Mouse (Mus musculus) liver, postnatal 0 days (tissue): Measurements from ENCODE around the gene Ccdc171. TPM values are rescaled to one million over a fixed set of nuclear protein-coding genes. Genes with fewer than 3 reads are reported as not detected.
A peak's percentile ranks its signal among the peaks of the same experiment; 100 is the strongest.

ENCODE experiments used
- ATAC-seq: fragments of 200-750 bp; cut with Nextera tagmentation; 2 replicates; pipeline ENCODE4 v1.8.0; 2017; ENCODE audit warnings: mild to moderate bottlenecking, moderate library complexity
- DNase-seq: peaks from one replicate; pipeline ENCODE4 v3.0.0-alpha.2; 2016
- H3K27ac ChIP-seq: fragments of 300-500 bp; sonication (generic); 2 replicates; pipeline ENCODE4 v1.5.1; 2014; ENCODE audit warnings: antibody characterized with exemption, moderate library complexity, mild to moderate bottlenecking, low read depth
- H3K27me3 ChIP-seq: fragments of 300-500 bp; sonication (generic); 2 replicates; pipeline ENCODE4 v1.6.1; 2014; ENCODE audit warnings: low read length, control low read depth, mixed read lengths; ENCODE audit not compliant: insufficient read depth
- H3K36me3 ChIP-seq: fragments of 300-500 bp; sonication (generic); replicated peaks from 2 replicates; pipeline ENCODE4 v1.6.1; 2014; ENCODE audit warnings: mild to moderate bottlenecking, control low read depth, low read length, moderate library complexity, mixed read lengths; ENCODE audit not compliant: insufficient read depth
- H3K4me1 ChIP-seq: fragments of 300-500 bp; sonication (generic); 2 replicates; pipeline ENCODE4 v1.6.1; 2014; ENCODE audit warnings: antibody characterized with exemption, mild to moderate bottlenecking, control low read depth; ENCODE audit not compliant: insufficient read depth
- H3K4me2 ChIP-seq: fragments of 300-500 bp; sonication (generic); 2 replicates; pipeline ENCODE4 v1.6.1; 2014; ENCODE audit warnings: low read depth, mild to moderate bottlenecking, low read length, moderate library complexity, mixed read lengths
- H3K4me3 ChIP-seq: fragments of 300-500 bp; sonication (generic); 2 replicates; pipeline ENCODE4 v1.5.1; 2014; ENCODE audit warnings: low read depth, low read length
- H3K9ac ChIP-seq: fragments of 300-500 bp; sonication (generic); replicated peaks from 2 replicates; pipeline ENCODE4 v1.6.1; 2014; ENCODE audit warnings: mild to moderate bottlenecking, moderate library complexity
- H3K9me3 ChIP-seq: fragments of 300-500 bp; sonication (generic); 2 replicates; pipeline ENCODE4 v1.6.1; 2016; ENCODE audit warnings: mild to moderate bottlenecking, control low read depth, low read length, mixed read lengths
- CTCF ChIP-seq: sonication (generic); IDR thresholded peaks from 2 replicates; pipeline ENCODE4 v1.5.1; 2016; ENCODE audit warnings: antibody characterized with exemption, low read depth
- EP300 ChIP-seq: IDR thresholded peaks from 2 replicates; pipeline ENCODE4 v1.6.1; 2016; ENCODE audit warnings: antibody characterized with exemption, low read depth, mild to moderate bottlenecking
- WGBS: fragments of 180-500 bp; shearing (Covaris S2); extraction: QIAGEN DNeasy Blood & Tissue Kit; methylation state at CpG from one replicate; pipeline ENCODE4 v1.1.7; 2014; ENCODE audit not compliant: insufficient replicate concordance; 5-methylcytosine and 5-hydroxymethylcytosine counted together
- polyA plus RNA-seq: library from polyadenylated mRNA; unstranded; fragments of >200 nt; fragmentation: Nextera tagmentation; extraction: Ambion mirVana; gene quantifications from 2 replicates; pipeline ENCODE4 v1.2.1, GENCODE M21; 2015

Gene Ccdc171
- polyA plus RNA-seq, 1 experiment from 2014 or later, result 0.60 TPM

- Histone ChIP-seq H3K4me1 (no peaks in the 10 kb centered on the region), H3K36me3 (no peaks in the 10 kb centered on the region), H3K4me3 (no peak overlapping the region), H3K9ac (no peak overlapping the region), H3K4me2 (0 out of 2 replicates have a peak overlapping the region, but pooled peaks have one; percentile 22), H3K27ac (no peak overlapping the region), H3K9me3 (no peaks in the 10 kb centered on the region), H3K27me3 (no peaks in the 10 kb centered on the region)
- no peak for ATAC-seq
- 22% methylated on average over 13 of the region's 13 CpGs for WGBS
- no peak for TF ChIP-seq EP300
- TF ChIP-seq CTCF, result no peak
- no peak for DNase-seq
Observed at GRCm38 (mm10) chr4:83888459-83889054, 363.2 kb downstream of the Ccdc171 start.

DNA sequence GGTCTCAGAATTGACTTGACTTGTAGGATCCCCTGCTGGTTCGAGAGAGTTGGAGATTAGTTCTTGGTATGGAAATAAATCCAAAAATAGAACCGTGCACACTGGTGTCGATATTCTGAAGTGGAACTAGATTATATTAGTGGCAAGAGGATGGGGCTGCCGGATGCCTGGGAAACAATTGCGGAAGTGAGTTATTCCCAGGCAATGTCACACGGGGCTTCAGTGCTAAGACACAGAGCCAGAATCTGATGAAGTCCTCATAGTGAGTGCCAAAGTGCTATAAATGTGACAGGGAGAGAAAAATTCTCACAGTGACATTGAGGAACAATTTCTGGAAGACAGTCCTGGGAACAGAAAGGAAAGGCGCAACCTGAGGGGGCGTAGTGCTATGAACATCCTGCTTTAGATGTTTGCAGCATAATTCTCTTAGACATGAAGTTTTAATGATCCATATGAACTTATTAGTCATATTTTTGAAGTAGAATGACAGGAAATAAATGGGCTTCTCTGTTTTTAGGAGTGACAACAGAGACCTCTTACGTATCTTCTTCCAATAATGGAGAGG is 376.8 kb downstream of the Ccdc171 start:
- no peak for ATAC-seq
- no peak for DNase-seq
- Histone ChIP-seq H3K36me3 (no peaks in the 10 kb centered on the region), H3K9me3 (no peaks in the 10 kb centered on the region), H3K27ac (no peak overlapping the region), H3K4me2 (no peak overlapping the region), H3K9ac (no peak overlapping the region), H3K4me1 (no peaks in the 10 kb centered on the region), H3K4me3 (no peak overlapping the region), H3K27me3 (no peaks in the 10 kb centered on the region)
- TF ChIP-seq CTCF (no peak), EP300 (no peak)
- 74% methylated on average over 9 of the region's 9 CpGs for WGBS

Other genes starting within 250 kb of the Ccdc171 start
- gene Ttc39b, start 201.3 kb upstream of the Ccdc171 start, polyA plus RNA-seq, result 2.2 and 3.0 TPM in 2 replicates
- gene Snapc3, start 107.8 kb upstream of the Ccdc171 start, polyA plus RNA-seq, result 6.7 and 7.2 TPM in 2 replicates
- 29.9 and 30.1 TPM in 2 replicates for gene Psip1, start 39.1 kb upstream of the Ccdc171 start, polyA plus RNA-seq